Mouse (Mus musculus): Measurements from ENCODE around the gene Olfr142.
"Not testable (repeated sequence)": the region's sequence is repeated elsewhere in the genome, so short reads cannot be mapped to it uniquely, and the experiment has no call there.

Gene Olfr142

GRCm38 (mm10) chr2:90257492-90257891 is at the start of gene Olfr142:
Gene Olfr142 (minus strand): TSS chr2:90257592.
- no peak for DNase-seq

- DNase-seq: no peak
Observed at GRCm38 (mm10) chr2:90292741-90293140, 35.3 kb upstream of the Olfr142 start, which contains the start of gene Olfr1272. Gene Olfr1272 (minus strand): TSS chr2:90292841.

- DNase-seq: no peak
Observed at GRCm38 (mm10) chr2:90270932-90271331, 13.5 kb upstream of the Olfr142 start, which contains the start of gene Olfr1271. Gene Olfr1271 (minus strand): TSS chr2:90271032.

GRCm38 (mm10) chr2:90224393-90224792 is 33.0 kb downstream of the Olfr142 start, which contains the start of gene Olfr1506:
Gene Olfr1506 (minus strand): TSS chr2:90224493.
- DNase-seq: not testable (repeated sequence)
